ENCODE assay signal across 7 mouse cellular contexts in genomic region chr11:63136205-63136604, GRCm38 (mm10). TPM values are rescaled to one million over a fixed set of nuclear protein-coding genes. Genes with fewer than 3 reads are reported as not detected.
DNase-seq lines count a peak whose midpoint lies in the region; ATAC-seq and TF ChIP-seq lines count a peak whose summit lies in the region.

No protein-coding gene starts in this region.

- H3K36me3 ChIP-seq in midbrain, embryonic 10.5 days = no peaks in the 10 kb centered on the region
- no peaks in the 10 kb centered on the region for H3K36me3 ChIP-seq in midbrain, embryonic 11.5 days (ENCODE audit: control insufficient read depth, insufficient read depth, low read length)
- H3K36me3 ChIP-seq in embryonic facial prominence, embryonic 15.5 days = peaks cover 45% of the 10 kb centered on the region
- H3K36me3 ChIP-seq in kidney, adult 2 months (ENCODE audit: control insufficient read depth, insufficient read depth, low read length) = no peaks in the 10 kb centered on the region

- no peak for DNase-seq in midbrain, embryonic 10.5 days (ENCODE audit: low spot score)
- no peak for DNase-seq in midbrain, embryonic 11.5 days (ENCODE audit: low spot score, missing footprints)
- DNase-seq in kidney, adult 2 months = peak; percentile 88
- peak; percentile 95 for DNase-seq in lung, postnatal 36 days
- no peak for DNase-seq in T-cell, adult 2 months (ENCODE audit: low spot score)

- no peaks in the 10 kb centered on the region for H3K9me3 ChIP-seq in midbrain, embryonic 10.5 days (replicated peaks)
- H3K9me3 ChIP-seq in midbrain, embryonic 11.5 days (ENCODE audit: control insufficient read depth, low read length) = no peaks in the 10 kb centered on the region
- H3K9me3 ChIP-seq in embryonic facial prominence, embryonic 15.5 days (replicated peaks) = no peaks in the 10 kb centered on the region

- no peak for ATAC-seq in midbrain, embryonic 11.5 days (ENCODE audit: low FRiP score)
- no peak for ATAC-seq in embryonic facial prominence, embryonic 15.5 days (ENCODE audit: insufficient number of reproducible peaks, low FRiP score, low TSS enrichment, low read depth)
- ATAC-seq in inflammation-experienced regulatory T-cells, adult 6 months = no peak

- peaks cover 42% of the 10 kb centered on the region for H3K4me1 ChIP-seq in midbrain, embryonic 10.5 days
- peaks cover 10% of the 10 kb centered on the region for H3K4me1 ChIP-seq in midbrain, embryonic 11.5 days (ENCODE audit: control insufficient read depth, insufficient read depth, low read length)
- peaks cover 65% of the 10 kb centered on the region for H3K4me1 ChIP-seq in embryonic facial prominence, embryonic 15.5 days
- H3K4me1 ChIP-seq in kidney, adult 2 months (ENCODE audit: control insufficient read depth, insufficient read depth, low read length) = no peaks in the 10 kb centered on the region

- peaks cover 49% of the 10 kb centered on the region for H3K27me3 ChIP-seq in midbrain, embryonic 10.5 days (ENCODE audit: low read depth, poor library complexity, severe bottlenecking)
- H3K27me3 ChIP-seq in midbrain, embryonic 11.5 days (ENCODE audit: control insufficient read depth, insufficient read depth, low read length) = peaks cover 34% of the 10 kb centered on the region
- H3K27me3 ChIP-seq in embryonic facial prominence, embryonic 15.5 days = peaks cover 24% of the 10 kb centered on the region; the same call in 1 of the 2 replicates
- H3K27me3 ChIP-seq in kidney, adult 2 months (replicated peaks; ENCODE audit: control insufficient read depth, insufficient read depth, low read length) = no peaks in the 10 kb centered on the region

- WGBS in midbrain, embryonic 10.5 days = 84% methylated on average over 6 of the region's 6 CpGs
- WGBS in midbrain, embryonic 11.5 days = 84% methylated on average over 6 of the region's 6 CpGs
- WGBS in embryonic facial prominence, embryonic 15.5 days = 49% methylated on average over 6 of the region's 6 CpGs
- 47% methylated on average over 6 of the region's 6 CpGs for WGBS in kidney, adult 2 months

- H3K27ac ChIP-seq in midbrain, embryonic 10.5 days (replicated peaks) = 0 out of 2 replicates have a peak overlapping the region, but pooled peaks have one; percentile 20
- no peak overlapping the region for H3K27ac ChIP-seq in midbrain, embryonic 11.5 days (ENCODE audit: low read depth, low read length)
- H3K27ac ChIP-seq in embryonic facial prominence, embryonic 15.5 days (replicated peaks) = peak overlapping the region; percentile 56; the same call in 1 of the 2 replicates
- peak overlapping the region; percentile 59 for H3K27ac ChIP-seq in kidney, adult 2 months (ENCODE audit: insufficient read depth, low read depth, low read length)

- TF ChIP-seq POLR2A in kidney, adult 2 months (IDR thresholded peaks at IDR 0.05; ENCODE audit: low read depth, low read length) = no peak

- H3K4me3 ChIP-seq in midbrain, embryonic 10.5 days = no peak overlapping the region
- no peak overlapping the region for H3K4me3 ChIP-seq in midbrain, embryonic 11.5 days (ENCODE audit: low read depth, low read length)
- no peak overlapping the region for H3K4me3 ChIP-seq in embryonic facial prominence, embryonic 15.5 days (replicated peaks)
- H3K4me3 ChIP-seq in kidney, adult 2 months (ENCODE audit: insufficient read depth, low read depth, low read length) = no peak overlapping the region

- H3K9ac ChIP-seq in midbrain, embryonic 11.5 days (ENCODE audit: low read length) = no peak overlapping the region
- no peak overlapping the region for H3K9ac ChIP-seq in embryonic facial prominence, embryonic 15.5 days

- TF ChIP-seq CTCF in kidney, adult 2 months (conservative IDR thresholded peaks at IDR 0.05; ENCODE audit: insufficient read depth, insufficient read length, low read depth, low read length) = no peak

- no peak overlapping the region for H3K4me2 ChIP-seq in midbrain, embryonic 11.5 days
- H3K4me2 ChIP-seq in embryonic facial prominence, embryonic 15.5 days (replicated peaks) = peak overlapping the region; percentile 13; the same call in 1 of the 2 replicates

RNA-seq across cellular contexts. Expression of gene Pmp22, which starts 7.4 kb away (rescaled TPM):
- polyA plus RNA-seq in midbrain, embryonic 10.5 days (2016; fragmentation: Nextera tagmentation; extraction: Ambion mirVana) = 25.3 and 28.4 TPM in 2 replicates
- polyA plus RNA-seq in midbrain, embryonic 11.5 days (2014; fragmentation: Nextera tagmentation; extraction: Ambion mirVana) = 34.9 and 39.7 TPM in 2 replicates
- 244 and 245 TPM in 2 replicates for polyA plus RNA-seq in embryonic facial prominence, embryonic 15.5 days (2015; fragmentation: Nextera tagmentation; extraction: Ambion mirVana)
- 31.1 and 32.5 TPM in 2 replicates for polyA plus RNA-seq in kidney, adult 2 months (2012; rRNA removed)
- polyA plus RNA-seq in inflammation-experienced regulatory T-cells, adult 6 months (2017; shearing (Covaris generic)) = not detected

Comparison
In these comparisons a context has a peak if more than half of its experiments do, and no peak if none do; other contexts are left out.
1. DNase-seq: peak in kidney, adult 2 months (single experiment) and lung, postnatal 36 days (single experiment); none in midbrain, embryonic 10.5 days (single experiment), midbrain, embryonic 11.5 days (single experiment) and T-cell, adult 2 months (single experiment).
2. RNA of gene Pmp22, which starts 7.4 kb away (polyA plus RNA-seq): 244 to 245 TPM in embryonic facial prominence, embryonic 15.5 days, 34.9 to 39.7 TPM in midbrain, embryonic 11.5 days, 31.1 to 32.5 TPM in kidney, adult 2 months and 25.3 to 28.4 TPM in midbrain, embryonic 10.5 days; not detected in inflammation-experienced regulatory T-cells, adult 6 months; every median in the first group is over 10 times any median in the second.